Mouse (Mus musculus) CH12.LX (cell line): ENCODE data around the gene Mphosph10.

Experiments used
- BHLHE40 ChIP-seq: IDR thresholded peaks from 2 replicates; pipeline ENCODE4 v1.6.1; 2011; ENCODE audit warnings: mild to moderate bottlenecking, low read depth, low read length, improper control_type of control experiment
- CTCF ChIP-seq, 2 experiments: IDR thresholded peaks in 1 of 2; conservative IDR thresholded peaks in 1 of 2; 2 replicates each; pipeline ENCODE4 v1.5.1; 2011 to 2012; ENCODE audit warnings: low read depth in 2 of 2, low read length in 2 of 2, improper control_type of control experiment in 1 of 2, inconsistent platforms in 1 of 2, mild to moderate bottlenecking in 1 of 2, moderate library complexity in 1 of 2
- EP300 ChIP-seq: IDR thresholded peaks from 2 replicates; pipeline ENCODE4 v1.6.1; 2011; ENCODE audit warnings: low read length, improper control_type of control experiment
- MAX ChIP-seq: IDR thresholded peaks from 2 replicates; pipeline ENCODE4 v1.6.1; 2011; ENCODE audit warnings: low read length, improper control_type of control experiment
- POLR2A ChIP-seq: IDR thresholded peaks from 2 replicates; pipeline ENCODE4 v1.6.1; 2011; ENCODE audit warnings: low read depth, mild to moderate bottlenecking, improper control_type of control experiment, low read length
- RCOR1 ChIP-seq: conservative IDR thresholded peaks from 2 replicates; pipeline ENCODE4 v1.6.1; 2012; ENCODE audit warnings: low read depth, mild to moderate bottlenecking, inconsistent platforms, low read length, improper control_type of control experiment
- ZKSCAN1 ChIP-seq: IDR thresholded peaks from 2 replicates; pipeline ENCODE4 v1.6.1; 2012; ENCODE audit warnings: low read depth, inconsistent platforms, low read length, improper control_type of control experiment, borderline replicate concordance

- TF ChIP-seq EP300 (no peak), RCOR1 (no peak), MAX (no peak), BHLHE40 (no peak), CTCF (conservative IDR thresholded peaks at IDR 0.05 in 1 of 2, IDR thresholded peaks at IDR 0.05 in 1 of 2; ENCODE audit: low read depth in 2 of 2, low read length in 2 of 2) (no peak), ZKSCAN1 (no peak), POLR2A (no peak)
Observed at GRCm38 (mm10) chr7:64365863-64366262, 26.2 kb downstream of the Mphosph10 start.
